Mouse (Mus musculus): ENCODE results near the gene Gm48552. TPM values are rescaled to one million over a fixed set of nuclear protein-coding genes. Genes with fewer than 3 reads are reported as not detected.

The Gm48552 gene
- polyA plus RNA-seq, 1 experiment, result not detected

GRCm38 (mm10) chr10:81428507-81428870, 39.7 kb downstream of the Gm48552 start:
- Histone ChIP-seq H3K4me3 (replicated peaks; ENCODE audit: control insufficient read depth, low read depth, low read length) (no peak overlapping the region), H3K27ac (ENCODE audit: control insufficient read depth, insufficient read depth, low read depth, low read length, poor library complexity) (no peak overlapping the region), H3K4me1 (ENCODE audit: control insufficient read depth, insufficient read depth, low read length) (peaks cover 10% of the 10 kb centered on the region)
- WGBS, result 85% methylated on average over 7 of the region's 7 CpGs
- no peak for TF ChIP-seq CTCF (IDR thresholded peaks at IDR 0.05; ENCODE audit: control insufficient read depth, insufficient read depth, low read length)
- TF ChIP-seq POLR2A (IDR thresholded peaks at IDR 0.05; ENCODE audit: borderline replicate concordance, control insufficient read depth, low read depth, low read length), result no peak

DNA sequence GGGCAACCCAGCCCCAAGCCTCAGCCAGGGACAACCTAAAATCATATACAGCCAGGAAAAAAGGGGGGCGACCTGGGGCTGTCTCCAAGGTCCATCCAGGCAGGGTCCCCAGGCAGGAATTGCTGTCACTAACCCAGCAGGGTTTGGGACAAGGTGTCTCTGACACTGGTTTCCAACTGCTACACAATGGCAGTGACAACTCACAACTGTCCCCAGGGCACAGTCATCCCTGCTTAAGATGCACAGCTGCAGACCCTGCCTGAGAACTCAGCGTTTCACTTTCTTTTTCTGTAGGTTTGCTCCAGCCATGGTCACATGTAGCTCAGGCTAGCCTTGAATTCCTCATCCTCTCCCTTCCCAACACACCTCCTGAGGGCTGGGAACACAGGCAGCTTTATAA, 40.3 kb downstream of the Gm48552 start:
- Histone ChIP-seq H3K4me1 (ENCODE audit: control insufficient read depth, insufficient read depth, low read length) (peaks cover 10% of the 10 kb centered on the region), H3K27ac (ENCODE audit: control insufficient read depth, insufficient read depth, low read depth, low read length, poor library complexity) (no peak overlapping the region), H3K4me3 (replicated peaks; ENCODE audit: control insufficient read depth, low read depth, low read length) (no peak overlapping the region)
- TF ChIP-seq POLR2A (IDR thresholded peaks at IDR 0.05; ENCODE audit: borderline replicate concordance, control insufficient read depth, low read depth, low read length) (no peak), CTCF (IDR thresholded peaks at IDR 0.05; ENCODE audit: control insufficient read depth, insufficient read depth, low read length) (no peak)
- 39% methylated on average over 2 of the region's 2 CpGs for whole genome bisulfite sequencing

DNA sequence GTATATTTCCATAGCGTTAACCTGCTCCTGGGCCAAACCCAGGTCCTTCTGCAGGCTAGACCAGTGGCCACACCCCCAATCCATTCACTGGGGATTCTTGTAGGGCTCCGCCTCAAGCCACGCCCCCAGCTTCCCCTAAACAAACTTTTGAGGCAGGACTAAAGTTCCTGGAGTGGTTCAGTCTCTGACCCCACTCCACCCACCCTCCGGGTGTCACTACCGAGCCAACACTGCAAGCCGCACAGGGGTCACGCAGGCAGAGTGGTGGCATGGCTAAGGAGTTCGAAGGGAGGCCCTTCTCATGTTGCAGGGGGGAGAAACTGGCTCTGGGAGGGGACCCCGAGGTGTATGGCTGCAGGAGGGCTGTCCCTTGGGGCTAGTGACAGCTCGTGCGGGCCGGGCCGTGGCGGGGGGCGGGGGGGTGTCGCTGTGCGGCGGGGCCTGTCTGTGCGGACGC, 40.8 kb downstream of the Gm48552 start:
- TF ChIP-seq POLR2A (IDR thresholded peaks at IDR 0.05; ENCODE audit: borderline replicate concordance, control insufficient read depth, low read depth, low read length) (peak; percentile 69; the same call in 1 of the 2 replicates), CTCF (IDR thresholded peaks at IDR 0.05; ENCODE audit: control insufficient read depth, insufficient read depth, low read length) (no peak)
- peaks cover 14% of the 10 kb centered on the region for H3K4me1 ChIP-seq (ENCODE audit: control insufficient read depth, insufficient read depth, low read length)

GRCm38 (mm10) chr10:81430141-81430830, 41.5 kb downstream of the Gm48552 start:
- Histone ChIP-seq H3K27ac (ENCODE audit: control insufficient read depth, insufficient read depth, low read depth, low read length, poor library complexity) (peak overlapping the region; percentile 91), H3K4me3 (replicated peaks; ENCODE audit: control insufficient read depth, low read depth, low read length) (peak overlapping the region; percentile 77), H3K4me1 (ENCODE audit: control insufficient read depth, insufficient read depth, low read length) (peaks cover 16% of the 10 kb centered on the region)
- TF ChIP-seq POLR2A (IDR thresholded peaks at IDR 0.05; ENCODE audit: borderline replicate concordance, control insufficient read depth, low read depth, low read length) (peak; percentile 36; the same call in 1 of the 2 replicates), CTCF (IDR thresholded peaks at IDR 0.05; ENCODE audit: control insufficient read depth, insufficient read depth, low read length) (no peak)
- under 1% methylated on average over 66 of the region's 89 CpGs for WGBS

More for the DNA sequence above, 40.8 kb downstream of the Gm48552 start:
- Histone ChIP-seq H3K27ac (ENCODE audit: control insufficient read depth, insufficient read depth, low read depth, low read length, poor library complexity) (peak overlapping the region; percentile 91), H3K4me3 (replicated peaks; ENCODE audit: control insufficient read depth, low read depth, low read length) (peak overlapping the region; percentile 77)
- 1% methylated on average over 20 of the region's 20 CpGs for WGBS

- Histone ChIP-seq H3K4me3 (replicated peaks; ENCODE audit: control insufficient read depth, low read depth, low read length) (peak overlapping the region; percentile 77), H3K27ac (ENCODE audit: control insufficient read depth, insufficient read depth, low read depth, low read length, poor library complexity) (peak overlapping the region; percentile 91; the same call in 1 of the 2 replicates), H3K4me1 (ENCODE audit: control insufficient read depth, insufficient read depth, low read length) (peaks cover 16% of the 10 kb centered on the region)
- under 1% methylated on average over 66 of the region's 70 CpGs for WGBS
- TF ChIP-seq POLR2A (IDR thresholded peaks at IDR 0.05; ENCODE audit: borderline replicate concordance, control insufficient read depth, low read depth, low read length) (peak; percentile 10; the same call in 1 of the 2 replicates), CTCF (IDR thresholded peaks at IDR 0.05; ENCODE audit: control insufficient read depth, insufficient read depth, low read length) (no peak)
Observed at GRCm38 (mm10) chr10:81430831-81431525, 42.2 kb downstream of the Gm48552 start.

DNA sequence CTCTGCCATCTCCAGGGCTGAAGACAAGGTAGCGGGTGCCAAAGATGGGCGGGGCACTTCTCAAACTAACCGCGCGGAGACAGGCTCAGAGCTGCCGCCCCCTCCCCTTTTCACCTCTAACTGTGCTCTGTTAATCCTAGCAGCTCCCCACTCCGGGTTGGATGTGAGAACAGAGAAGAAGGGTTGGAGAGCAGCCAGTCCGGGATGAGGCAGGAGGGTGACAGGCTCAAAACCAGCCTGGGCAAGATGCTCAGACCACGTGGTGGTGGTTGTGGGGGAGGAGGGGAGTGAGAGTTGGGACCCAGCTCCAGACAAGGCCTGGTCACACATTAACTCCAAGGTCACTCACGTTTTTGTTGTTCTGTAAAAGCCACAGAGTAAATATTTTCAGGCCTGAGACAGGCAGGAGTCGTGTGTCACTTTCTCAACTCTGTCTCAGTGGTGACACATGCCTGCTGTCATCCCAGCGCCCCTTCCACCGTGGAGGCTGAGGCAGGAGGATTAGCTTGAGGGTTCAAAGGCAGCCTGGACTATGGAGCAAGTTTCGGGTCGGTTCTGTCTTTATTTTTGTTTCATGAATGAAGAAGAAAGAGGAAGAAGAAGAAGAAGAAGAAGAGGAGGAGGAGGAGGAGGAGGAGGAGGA, 42.8 kb downstream of the Gm48552 start:
- 8% methylated on average over 15 of the region's 15 CpGs for WGBS
- peaks cover 16% of the 10 kb centered on the region for H3K4me1 ChIP-seq (ENCODE audit: control insufficient read depth, insufficient read depth, low read length)
- H3K4me3 ChIP-seq (replicated peaks; ENCODE audit: control insufficient read depth, low read depth, low read length), result no peak overlapping the region
- H3K27ac ChIP-seq (ENCODE audit: control insufficient read depth, insufficient read depth, low read depth, low read length, poor library complexity), result no peak overlapping the region
- TF ChIP-seq CTCF (IDR thresholded peaks at IDR 0.05; ENCODE audit: control insufficient read depth, insufficient read depth, low read length), result no peak
- no peak for TF ChIP-seq POLR2A (IDR thresholded peaks at IDR 0.05; ENCODE audit: borderline replicate concordance, control insufficient read depth, low read depth, low read length)

DNA sequence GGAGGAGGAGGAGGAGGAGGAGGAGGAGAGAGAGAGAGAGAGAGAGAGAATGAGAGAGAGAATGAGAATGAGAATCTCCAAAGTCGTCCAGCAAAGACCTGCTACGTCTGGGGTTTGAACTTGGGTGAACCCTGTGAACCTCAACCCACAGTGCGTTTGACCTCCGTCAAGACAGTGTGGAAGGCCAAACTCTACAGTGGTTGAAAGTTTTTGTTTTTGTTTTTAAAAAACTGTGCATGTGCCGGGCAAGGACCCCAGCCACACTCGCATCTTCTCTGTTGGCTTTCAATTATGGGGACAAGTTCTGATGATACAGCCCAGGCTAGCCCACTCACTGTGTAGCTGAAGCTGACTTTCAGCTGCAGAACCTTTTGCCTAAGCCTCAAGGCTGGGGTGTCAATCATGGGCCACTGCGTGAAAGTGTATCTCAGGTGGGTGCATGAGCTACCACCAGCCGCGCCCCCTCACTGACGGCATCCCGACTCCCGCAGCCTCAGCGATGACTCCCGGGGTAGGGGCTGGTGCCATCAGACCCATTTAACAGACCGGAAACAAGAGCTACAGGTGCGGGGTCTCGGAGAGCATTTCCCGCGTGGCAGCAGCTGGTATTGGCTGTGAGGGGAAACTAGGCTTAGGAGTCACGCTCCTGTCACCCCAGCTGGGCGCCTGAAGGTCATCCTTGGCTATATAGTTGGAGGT, 43.5 kb downstream of the Gm48552 start:
- peaks cover 16% of the 10 kb centered on the region for H3K4me1 ChIP-seq (ENCODE audit: control insufficient read depth, insufficient read depth, low read length)
- no peak overlapping the region for H3K27ac ChIP-seq (ENCODE audit: control insufficient read depth, insufficient read depth, low read depth, low read length, poor library complexity)
- TF ChIP-seq POLR2A (IDR thresholded peaks at IDR 0.05; ENCODE audit: borderline replicate concordance, control insufficient read depth, low read depth, low read length) (no peak), CTCF (IDR thresholded peaks at IDR 0.05; ENCODE audit: control insufficient read depth, insufficient read depth, low read length) (no peak)
- WGBS, result 40% methylated on average over 21 of the region's 21 CpGs
- peak overlapping the region; percentile 34 for H3K4me3 ChIP-seq (replicated peaks; ENCODE audit: control insufficient read depth, low read depth, low read length)

Measured in bone marrow, adult 2 months (tissue).